Mouse (Mus musculus) C2C12 (cell line): ENCODE data around the gene Cog5. TPM values are rescaled to one million over a fixed set of nuclear protein-coding genes. Genes with fewer than 3 reads are reported as not detected.

Source experiments
- H3K27me3 ChIP-seq: one replicate; pipeline ENCODE4 v1.6.1; 2011; ENCODE audit not compliant: control insufficient read depth, insufficient read depth, insufficient read length
- H3K36me3 ChIP-seq: one replicate; pipeline ENCODE4 v1.6.1; 2011; ENCODE audit not compliant: control insufficient read depth, insufficient read depth
- H3K4me3 ChIP-seq: one replicate; pipeline ENCODE4 v1.5.1; 2011; ENCODE audit warnings: mild to moderate bottlenecking, control low read depth; ENCODE audit not compliant: poor library complexity, insufficient read depth, severe bottlenecking
- H3K79me2 ChIP-seq: one replicate; pipeline ENCODE4 v1.6.1; 2011; ENCODE audit not compliant: control insufficient read depth, insufficient read depth
- H3K79me3 ChIP-seq: one replicate; pipeline ENCODE4 v1.6.1; 2011; ENCODE audit warnings: low read depth, control low read depth
- H3ac ChIP-seq: one replicate; pipeline ENCODE3; 2011; ENCODE audit warnings: low read depth; ENCODE audit not compliant: control insufficient read depth, insufficient read length
- CEBPB ChIP-seq: IDR thresholded peaks from one replicate; pipeline ENCODE4 v1.6.1; 2011; ENCODE audit warnings: low read depth, mild to moderate bottlenecking, control low read depth, moderate library complexity
- CTCF ChIP-seq: IDR thresholded peaks from one replicate; pipeline ENCODE4 v1.5.1; 2011; ENCODE audit not compliant: control insufficient read depth, insufficient read depth, insufficient read length
- FOSL1 ChIP-seq: IDR thresholded peaks from one replicate; pipeline ENCODE4 v1.8.0; 2011; ENCODE audit warnings: mild to moderate bottlenecking, low read length; ENCODE audit not compliant: poor library complexity, insufficient read depth, severe bottlenecking
- MAX ChIP-seq: IDR thresholded peaks from one replicate; pipeline ENCODE4 v1.6.1; 2011; ENCODE audit warnings: mild to moderate bottlenecking, control low read depth
- MYOD1 ChIP-seq: IDR thresholded peaks from one replicate; pipeline ENCODE4 v1.6.1; 2011; ENCODE audit warnings: low read depth; ENCODE audit not compliant: control insufficient read depth, insufficient read length
- MYOG ChIP-seq: IDR thresholded peaks from one replicate; pipeline ENCODE4 v1.6.1; 2011; ENCODE audit not compliant: control insufficient read depth, insufficient read length; ENCODE audit errors: extremely low read depth
- USF1 ChIP-seq: IDR thresholded peaks from one replicate; pipeline ENCODE4 v1.6.1; 2011; ENCODE audit warnings: low read depth, mild to moderate bottlenecking, control low read depth, moderate library complexity
- polyA plus RNA-seq: library from polyadenylated mRNA; unstranded; fragments of >200 nt; fragmentation: generic; extraction: Trizol; gene quantifications from one replicate; pipeline ENCODE4 v1.2.1, GENCODE M21; 2012; ENCODE audit warnings: missing spikeins

Cog5 gene
- polyA plus RNA-seq, 1 experiment: 8.2 TPM

DNA sequence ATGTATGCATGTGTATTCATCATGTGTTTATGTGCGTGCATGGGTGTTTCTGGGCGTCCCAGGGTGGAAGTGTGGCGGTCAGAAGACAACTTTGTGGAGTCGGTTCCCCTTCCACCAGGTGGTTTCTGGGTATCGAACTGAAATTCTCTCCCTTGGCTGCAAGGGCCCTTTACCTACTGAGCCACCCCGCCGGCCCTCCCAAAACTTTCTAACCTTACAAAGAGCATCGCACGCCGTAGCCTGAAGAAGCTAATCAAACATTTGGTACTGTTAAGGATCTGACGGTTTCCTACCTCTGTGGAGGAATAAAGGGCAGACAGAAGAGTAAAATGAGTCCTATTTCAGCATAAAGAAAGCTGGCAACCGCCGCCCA is 20.7 kb upstream of the Cog5 start:
- no peaks in the 10 kb centered on the region for H3K27me3 ChIP-seq
- no peaks in the 10 kb centered on the region for H3K79me3 ChIP-seq
- TF ChIP-seq CTCF (no peak), CEBPB (no peak), MAX (no peak), MYOD1 (no peak), FOSL1 (no peak), MYOG (no peak), USF1 (no peak)
- peak overlapping the region; percentile 47 for H3K4me3 ChIP-seq
- peak overlapping the region; percentile 80 for H3ac ChIP-seq
- H3K79me2 ChIP-seq: no peaks in the 10 kb centered on the region
- peaks cover under 1% of the 10 kb centered on the region for H3K36me3 ChIP-seq

DNA sequence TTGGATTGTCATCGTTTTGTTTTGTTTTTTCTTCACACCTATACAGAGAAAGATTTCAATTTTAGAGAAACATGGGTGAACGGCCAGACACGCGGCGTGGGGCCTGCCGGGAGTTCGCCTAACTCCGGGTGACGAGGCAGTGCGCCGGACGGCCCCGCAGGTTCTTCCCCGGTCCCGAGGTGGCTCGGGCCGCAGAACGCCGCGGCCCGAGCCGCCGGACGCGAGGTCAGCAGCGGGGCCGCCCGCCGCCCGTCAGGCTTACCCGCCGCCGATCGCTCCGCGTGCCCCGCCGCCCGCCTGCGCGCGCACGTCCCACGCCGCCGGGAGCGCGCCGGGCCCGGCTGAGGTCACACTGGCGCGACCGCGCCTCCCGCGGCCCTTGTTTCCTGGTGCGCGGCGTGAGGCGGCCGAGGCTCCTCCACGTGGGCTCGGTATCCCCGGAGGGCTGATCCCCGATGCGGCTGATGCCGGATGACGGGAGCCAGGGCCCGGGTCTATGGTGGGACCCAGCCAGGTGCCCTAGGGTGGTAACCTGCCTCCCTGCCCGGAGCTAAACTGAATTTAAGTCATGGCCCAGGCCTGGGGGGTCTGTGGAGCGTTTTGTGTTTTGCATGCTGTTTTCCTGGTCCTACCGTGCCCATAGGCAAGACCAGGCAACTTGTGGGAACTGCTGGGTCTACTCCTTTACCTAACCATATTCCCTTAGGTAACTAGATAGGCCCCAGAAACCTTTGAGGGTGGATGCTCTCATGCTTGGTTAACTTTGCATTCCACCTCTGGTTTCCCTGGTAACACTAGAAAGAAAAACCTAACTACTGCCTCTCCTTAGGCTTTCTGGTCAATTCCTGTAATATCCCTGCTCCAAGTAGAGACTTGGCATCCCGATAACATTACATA is 20.1 kb upstream of the Cog5 start, which contains the start of gene Bcap29:
Gene Bcap29 (minus strand): TSS at position 316 of the 897 bp plus-strand sequence.
- Histone ChIP-seq H3K79me3 (no peaks in the 10 kb centered on the region), H3K27me3 (no peaks in the 10 kb centered on the region), H3K36me3 (no peaks in the 10 kb centered on the region), H3K79me2 (no peaks in the 10 kb centered on the region), H3ac (peak within 1 kb of the TSS; percentile 80), H3K4me3 (peak within 1 kb of the TSS; percentile 47)
- peak; percentile 84 for TF ChIP-seq MAX
- no peak for TF ChIP-seq FOSL1

DNA sequence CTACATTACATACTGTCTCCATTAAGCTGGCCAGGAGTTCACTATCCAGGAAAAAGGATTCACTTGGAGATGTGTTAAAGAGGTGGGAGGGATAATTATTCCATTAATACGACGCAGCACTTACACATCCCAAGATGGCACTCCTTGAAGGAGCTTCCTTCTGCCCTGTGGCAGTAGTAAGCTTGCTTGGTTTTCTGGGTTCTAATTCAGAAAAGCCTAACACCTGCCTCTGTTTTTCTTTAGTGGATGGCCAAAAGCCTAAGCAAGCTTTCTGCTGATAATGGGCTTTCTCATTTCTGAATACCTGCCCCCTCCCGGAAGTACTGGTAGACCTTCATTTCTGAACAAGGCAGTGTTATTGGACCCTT is 19.4 kb upstream of the Cog5 start:
- Histone ChIP-seq H3K79me2 (no peaks in the 10 kb centered on the region), H3K4me3 (no peak overlapping the region), H3ac (peak overlapping the region; percentile 6), H3K27me3 (no peaks in the 10 kb centered on the region), H3K36me3 (peaks cover 3% of the 10 kb centered on the region), H3K79me3 (no peaks in the 10 kb centered on the region)
- no peak for TF ChIP-seq CEBPB
- no peak for TF ChIP-seq CTCF
- no peak for TF ChIP-seq MAX
- no peak for TF ChIP-seq MYOG
- TF ChIP-seq USF1: no peak
- TF ChIP-seq FOSL1: no peak
- no peak for TF ChIP-seq MYOD1

DNA sequence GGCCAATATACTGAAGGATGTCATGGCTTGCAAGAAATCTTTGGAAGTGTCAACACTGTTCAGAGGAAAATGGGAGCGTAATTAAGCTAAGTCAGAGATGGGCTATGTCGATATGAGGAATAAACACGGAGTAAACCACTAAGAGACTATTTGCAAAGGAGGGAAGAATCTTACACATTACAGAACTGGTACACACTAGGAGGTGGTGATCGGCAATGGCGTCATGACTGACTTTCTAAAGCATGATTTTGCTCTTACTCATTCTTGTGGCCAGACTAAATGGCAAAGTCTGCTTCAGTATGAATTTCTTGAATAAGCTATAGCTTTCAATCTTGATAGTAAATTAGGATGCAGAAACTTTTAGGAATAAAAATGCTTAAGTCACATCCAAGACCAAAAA is 1.1 kb upstream of the Cog5 start:
- H3K79me3 ChIP-seq: no peaks in the 10 kb centered on the region
- no peak for TF ChIP-seq FOSL1
- TF ChIP-seq MYOG: no peak
- TF ChIP-seq MYOD1: no peak
- no peak for TF ChIP-seq MAX
- no peak for TF ChIP-seq CTCF
- TF ChIP-seq USF1: no peak
- TF ChIP-seq CEBPB: no peak
- H3K27me3 ChIP-seq: no peaks in the 10 kb centered on the region
- peak overlapping the region; percentile 82 for H3K4me3 ChIP-seq
- H3K36me3 ChIP-seq: peaks cover 14% of the 10 kb centered on the region
- peaks cover 15% of the 10 kb centered on the region for H3K79me2 ChIP-seq
- no peak overlapping the region for H3ac ChIP-seq

DNA sequence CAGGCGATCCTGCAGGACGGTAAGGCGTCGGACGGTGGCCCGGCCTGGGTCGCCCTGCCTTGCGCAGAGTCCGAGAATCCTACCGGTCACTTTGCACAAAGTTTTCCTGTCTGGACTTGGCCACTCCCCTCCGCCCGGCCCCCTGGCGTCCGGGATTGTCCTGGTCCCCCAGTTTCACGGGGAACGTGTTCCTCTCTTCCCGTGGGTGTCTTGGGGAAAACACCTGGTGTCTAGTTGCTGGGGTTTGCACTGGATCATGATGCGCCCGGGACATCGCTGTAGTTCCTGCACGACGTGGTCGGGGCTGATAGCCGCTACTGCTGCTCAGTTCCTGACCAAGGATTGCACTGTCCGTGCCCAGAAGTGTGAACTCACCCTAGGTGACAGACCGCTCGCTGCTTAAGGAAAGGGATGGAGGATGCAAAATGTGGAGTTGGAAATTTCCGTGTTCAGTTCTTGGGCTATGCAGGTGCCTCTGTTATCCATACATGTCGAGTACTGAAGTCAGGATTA is 352 bp downstream of the Cog5 start:
- Histone ChIP-seq H3K36me3 (peaks cover 9% of the 10 kb centered on the region), H3K27me3 (no peaks in the 10 kb centered on the region), H3K4me3 (peak overlapping the region; percentile 82), H3K79me2 (peaks cover 15% of the 10 kb centered on the region), H3K79me3 (no peaks in the 10 kb centered on the region), H3ac (peak overlapping the region; percentile 90)
- TF ChIP-seq MYOD1 (no peak), CTCF (no peak), MYOG (no peak), MAX (no peak), CEBPB (no peak), FOSL1 (no peak), USF1 (no peak)

DNA sequence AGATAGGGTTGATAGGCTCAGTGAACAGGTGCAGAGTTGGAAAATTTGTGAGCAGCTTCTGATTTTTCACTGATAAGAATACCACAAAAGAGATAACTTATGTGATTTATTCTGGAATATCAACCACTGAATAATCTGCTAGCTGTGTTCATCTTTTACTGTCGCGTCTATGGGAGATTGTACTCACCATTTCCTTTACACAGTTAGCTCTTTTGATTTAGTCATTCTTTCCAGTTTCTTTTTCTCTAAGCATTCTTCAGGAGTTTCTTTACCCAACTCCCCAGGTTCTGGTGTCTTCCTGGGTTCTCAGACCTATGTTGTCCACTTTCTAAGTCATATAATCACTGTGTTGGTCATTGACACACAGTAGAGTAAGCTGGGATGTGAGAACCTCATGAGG is 2.2 kb downstream of the Cog5 start:
- Histone ChIP-seq H3K27me3 (no peaks in the 10 kb centered on the region), H3K79me2 (peaks cover 15% of the 10 kb centered on the region), H3ac (no peak overlapping the region), H3K4me3 (no peak overlapping the region), H3K36me3 (peaks cover 7% of the 10 kb centered on the region), H3K79me3 (no peaks in the 10 kb centered on the region)
- TF ChIP-seq MYOG: no peak
- TF ChIP-seq USF1: no peak
- TF ChIP-seq FOSL1: no peak
- no peak for TF ChIP-seq MAX
- no peak for TF ChIP-seq CEBPB
- no peak for TF ChIP-seq CTCF
- no peak for TF ChIP-seq MYOD1
